ENCODE assay signal across 29 mouse cellular contexts in the genomic region with DNA sequence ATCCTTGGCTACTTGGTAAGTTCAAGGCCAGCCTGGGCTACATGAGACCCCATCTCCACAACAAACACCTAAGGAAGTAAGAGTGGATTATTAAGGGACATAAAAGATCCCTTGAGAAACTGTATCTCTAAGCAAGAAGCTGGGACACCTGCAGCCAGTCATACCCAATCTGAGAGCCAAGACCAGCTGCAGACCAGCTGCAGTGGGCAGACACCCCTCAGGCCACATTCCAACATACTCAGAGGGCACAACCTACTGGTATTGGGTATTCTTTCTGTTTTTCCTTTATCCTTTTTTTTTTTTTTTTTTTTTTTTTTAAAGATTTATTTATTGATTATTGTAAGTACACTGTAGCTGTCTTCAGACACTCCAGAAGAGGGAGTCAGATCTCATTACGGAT. TPM values are rescaled to one million over a fixed set of nuclear protein-coding genes. Genes with fewer than 3 reads are reported as not detected.
"Had no signal": no experiment of that assay in that cellular context is flagged by ENCODE, and none has a peak within 500 bp of the region (broad histone marks: within the 10 kb centered on the region; RNA-seq: fewer than 3 reads in every experiment).

No protein-coding gene starts in this region.

- H3K9ac ChIP-seq: liver, embryonic 14.5 days; lung, embryonic 14.5 days; midbrain, embryonic 13.5 days; midbrain, embryonic 15.5 days; neural tube, embryonic 13.5 days; neural tube, embryonic 15.5 days; stomach, embryonic 15.5 days had no signal

- H3K4me2 ChIP-seq: lung, embryonic 14.5 days; midbrain, embryonic 11.5 days; midbrain, embryonic 13.5 days; midbrain, embryonic 15.5 days; neural tube, embryonic 13.5 days; neural tube, embryonic 15.5 days; stomach, embryonic 15.5 days had no signal

- H3K4me3 ChIP-seq: megakaryocyte, embryonic 14.5 days; midbrain, embryonic 13.5 days; midbrain, embryonic 15.5 days; neural tube, embryonic 13.5 days; neural tube, embryonic 15.5 days; stomach, embryonic 15.5 days had no signal

- H3K36me3 ChIP-seq: stomach, embryonic 15.5 days had no signal

- H3K27ac ChIP-seq: liver, embryonic 14.5 days; macrophage; midbrain, embryonic 13.5 days; midbrain, embryonic 15.5 days; neural tube, embryonic 13.5 days; neural tube, embryonic 15.5 days; stomach, embryonic 15.5 days; stomach, postnatal 0 days had no signal

- DNase-seq: lung, adult 18-20 months; lung, embryonic 14.5 days; lung, postnatal 10 days; retina, postnatal 1 day; right cerebral cortex, adult 18-20 months; right cerebral cortex, postnatal 25 days; right cerebral cortex, postnatal 4 days; spleen, adult 18-20 months; thymus, adult 2 months; thymus, postnatal 25 days; thymus, postnatal 4 days had no signal

- ATAC-seq: midbrain, embryonic 13.5 days; midbrain, embryonic 15.5 days had no signal

- H3K9me3 ChIP-seq: megakaryocyte, embryonic 14.5 days; midbrain, embryonic 13.5 days; midbrain, embryonic 15.5 days; neural tube, embryonic 13.5 days; neural tube, embryonic 15.5 days; stomach, embryonic 15.5 days had no signal

- H3K27me3 ChIP-seq: megakaryocyte, embryonic 14.5 days; midbrain, embryonic 13.5 days; midbrain, embryonic 15.5 days; neural tube, embryonic 13.5 days; neural tube, embryonic 15.5 days; stomach, embryonic 15.5 days had no signal

- H3K4me1 ChIP-seq: midbrain, embryonic 15.5 days had no signal

RNA-seq across cellular contexts. Expression of gene 1700001K19Rik, which starts 1.2 kb away (rescaled TPM):
- total RNA-seq: megakaryocyte progenitor cell, adult 5-6 weeks; midbrain, postnatal 0 days; monocyte, adult 5-6 weeks had no signal
- polyA plus RNA-seq: liver, embryonic 14.5 days; liver, embryonic 16.5 days; lung, embryonic 14.5 days; lung, embryonic 16.5 days; macrophage; midbrain, embryonic 15.5 days; midbrain, postnatal 0 days; neural tube, embryonic 11.5 days; small intestine, adult 2 months; stomach, embryonic 15.5 days; stomach, postnatal 0 days; urinary bladder, adult 2 months had no signal
